Mouse (Mus musculus) liver, postnatal 0 days (tissue): ENCODE results near the gene Bcl2l2. TPM values are rescaled to one million over a fixed set of nuclear protein-coding genes. Genes with fewer than 3 reads are reported as not detected.

ENCODE experiments used
- ATAC-seq: fragments of 200-750 bp; cut with Nextera tagmentation; 2 replicates; pipeline ENCODE4 v1.8.0; 2017; ENCODE audit warnings: mild to moderate bottlenecking, moderate library complexity
- DNase-seq: peaks from one replicate; pipeline ENCODE4 v3.0.0-alpha.2; 2016
- H3K27ac ChIP-seq: fragments of 300-500 bp; sonication (generic); 2 replicates; pipeline ENCODE4 v1.5.1; 2014; ENCODE audit warnings: antibody characterized with exemption, moderate library complexity, mild to moderate bottlenecking, low read depth
- H3K27me3 ChIP-seq: fragments of 300-500 bp; sonication (generic); 2 replicates; pipeline ENCODE4 v1.6.1; 2014; ENCODE audit warnings: low read length, control low read depth, mixed read lengths; ENCODE audit not compliant: insufficient read depth
- H3K36me3 ChIP-seq: fragments of 300-500 bp; sonication (generic); replicated peaks from 2 replicates; pipeline ENCODE4 v1.6.1; 2014; ENCODE audit warnings: mild to moderate bottlenecking, control low read depth, low read length, moderate library complexity, mixed read lengths; ENCODE audit not compliant: insufficient read depth
- H3K4me1 ChIP-seq: fragments of 300-500 bp; sonication (generic); 2 replicates; pipeline ENCODE4 v1.6.1; 2014; ENCODE audit warnings: antibody characterized with exemption, mild to moderate bottlenecking, control low read depth; ENCODE audit not compliant: insufficient read depth
- H3K4me2 ChIP-seq: fragments of 300-500 bp; sonication (generic); 2 replicates; pipeline ENCODE4 v1.6.1; 2014; ENCODE audit warnings: low read depth, mild to moderate bottlenecking, low read length, moderate library complexity, mixed read lengths
- H3K4me3 ChIP-seq: fragments of 300-500 bp; sonication (generic); 2 replicates; pipeline ENCODE4 v1.5.1; 2014; ENCODE audit warnings: low read depth, low read length
- H3K9ac ChIP-seq: fragments of 300-500 bp; sonication (generic); replicated peaks from 2 replicates; pipeline ENCODE4 v1.6.1; 2014; ENCODE audit warnings: mild to moderate bottlenecking, moderate library complexity
- H3K9me3 ChIP-seq: fragments of 300-500 bp; sonication (generic); 2 replicates; pipeline ENCODE4 v1.6.1; 2016; ENCODE audit warnings: mild to moderate bottlenecking, control low read depth, low read length, mixed read lengths
- CTCF ChIP-seq: sonication (generic); IDR thresholded peaks from 2 replicates; pipeline ENCODE4 v1.5.1; 2016; ENCODE audit warnings: antibody characterized with exemption, low read depth
- EP300 ChIP-seq: IDR thresholded peaks from 2 replicates; pipeline ENCODE4 v1.6.1; 2016; ENCODE audit warnings: antibody characterized with exemption, low read depth, mild to moderate bottlenecking
- WGBS: fragments of 180-500 bp; shearing (Covaris S2); extraction: QIAGEN DNeasy Blood & Tissue Kit; methylation state at CpG from one replicate; pipeline ENCODE4 v1.1.7; 2014; ENCODE audit not compliant: insufficient replicate concordance; 5-methylcytosine and 5-hydroxymethylcytosine counted together
- polyA plus RNA-seq: library from polyadenylated mRNA; unstranded; fragments of >200 nt; fragmentation: Nextera tagmentation; extraction: Ambion mirVana; gene quantifications from 2 replicates; pipeline ENCODE4 v1.2.1, GENCODE M21; 2015

Bcl2l2 gene
- 1.1 and 1.4 TPM in 2 replicates for polyA plus RNA-seq

DNA sequence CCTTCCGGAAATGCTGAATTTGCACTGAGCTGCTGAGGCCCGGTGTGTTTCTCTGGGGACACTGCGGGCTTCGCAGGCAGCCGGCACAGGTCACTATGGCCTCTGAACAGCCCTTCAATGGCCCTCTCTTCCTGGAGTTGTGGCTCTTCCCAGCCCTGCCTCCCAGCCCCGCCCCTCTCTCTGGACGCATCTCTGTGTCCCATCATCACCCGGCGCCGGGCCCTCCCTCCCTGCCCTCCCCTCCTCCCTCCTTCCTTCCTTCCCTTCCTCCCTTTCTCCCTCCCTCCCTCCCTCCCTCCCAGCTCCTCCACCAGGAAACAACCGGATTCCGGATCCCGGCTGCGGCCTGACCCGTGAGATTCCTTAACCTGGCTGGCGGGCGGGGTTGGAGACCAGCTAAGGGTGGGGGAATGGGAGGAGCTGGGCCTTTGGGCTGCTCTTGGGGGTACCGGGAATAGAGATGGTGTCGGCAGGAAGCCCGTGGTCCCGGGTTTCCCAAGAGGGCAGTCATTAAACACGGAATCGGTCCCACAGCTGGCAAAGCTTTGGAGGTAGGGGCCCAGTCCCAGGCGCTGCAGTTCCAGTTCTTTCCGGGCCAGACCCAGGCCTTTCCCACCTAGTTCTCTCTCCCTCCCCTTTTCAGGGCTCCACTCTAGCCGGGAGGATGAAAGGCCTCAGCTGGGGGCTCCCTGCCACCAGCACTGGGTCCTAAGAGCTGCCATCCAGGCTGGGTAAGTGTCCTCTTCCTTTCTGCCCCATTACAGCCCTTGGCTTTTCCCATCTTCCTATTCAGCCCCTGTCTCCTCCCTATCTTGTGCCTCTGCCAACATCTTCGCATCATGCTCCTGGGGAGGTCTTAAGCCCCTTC is at the start of gene Bcl2l2, which contains the start of gene Gm20521:
Gene Bcl2l2 (plus strand): TSS at position 224 of the 868 bp plus-strand sequence.
Gene Gm20521 (plus strand): TSS at position 288 of the 868 bp plus-strand sequence.
- Histone ChIP-seq H3K27me3 (no peaks in the 10 kb centered on the region), H3K4me3 (peak within 1 kb of the TSS; percentile 71), H3K4me2 (peak within 1 kb of the TSS; percentile 84), H3K4me1 (peaks cover 11% of the 10 kb centered on the region; the same call in 1 of the 2 replicates), H3K36me3 (no peaks in the 10 kb centered on the region), H3K9ac (peak within 1 kb of the TSS; percentile 84), H3K27ac (peak within 1 kb of the TSS; percentile 84), H3K9me3 (no peaks in the 10 kb centered on the region)
- WGBS = 3% methylated on average over 27 of the region's 27 CpGs
- ATAC-seq = peak; percentile 97
- DNase-seq = peak; percentile 88
- TF ChIP-seq CTCF (no peak), EP300 (no peak)

DNA sequence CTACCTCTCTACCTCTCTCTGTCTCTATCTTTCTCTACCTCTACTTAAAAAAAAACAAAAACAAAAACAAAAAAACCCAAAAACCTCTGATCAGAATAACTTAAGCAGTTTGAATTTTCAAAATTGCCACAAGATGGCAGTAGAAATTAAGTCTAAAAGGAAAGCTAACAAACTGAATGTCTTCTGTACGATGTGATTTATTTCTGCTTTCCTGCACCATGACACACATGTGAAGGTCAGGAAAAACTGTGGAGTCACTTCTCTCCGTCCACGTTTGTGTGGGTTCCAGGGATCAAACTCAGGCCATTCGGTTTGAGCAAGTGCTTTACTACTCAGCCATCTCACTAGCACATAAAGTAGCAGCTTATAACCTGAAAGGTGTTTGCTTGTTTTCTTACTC is 39.7 kb upstream of the Bcl2l2 start:
- no peak for ATAC-seq
- Histone ChIP-seq H3K9me3 (no peaks in the 10 kb centered on the region), H3K36me3 (no peaks in the 10 kb centered on the region), H3K4me2 (no peak overlapping the region), H3K4me3 (no peak overlapping the region), H3K9ac (no peak overlapping the region), H3K27ac (no peak overlapping the region), H3K27me3 (no peaks in the 10 kb centered on the region), H3K4me1 (no peaks in the 10 kb centered on the region)
- no peak for TF ChIP-seq EP300
- peak; percentile 57 for TF ChIP-seq CTCF
- DNase-seq = no peak
- 3% methylated on average over 4 of the region's 4 CpGs for WGBS

GRCm38 (mm10) chr14:54855726-54856125 is 27.5 kb upstream of the Bcl2l2 start:
- 76% methylated on average over 3 of the region's 3 CpGs for whole genome bisulfite sequencing
- Histone ChIP-seq H3K9ac (no peak overlapping the region), H3K4me1 (no peaks in the 10 kb centered on the region), H3K9me3 (no peaks in the 10 kb centered on the region), H3K36me3 (peaks cover 9% of the 10 kb centered on the region), H3K4me2 (no peak overlapping the region), H3K27me3 (no peaks in the 10 kb centered on the region), H3K4me3 (no peak overlapping the region), H3K27ac (no peak overlapping the region)
- no peak for DNase-seq
- ATAC-seq = no peak
- TF ChIP-seq EP300 = no peak
- TF ChIP-seq CTCF = no peak

GRCm38 (mm10) chr14:54856703-54857102 is 26.5 kb upstream of the Bcl2l2 start:
- no peaks in the 10 kb centered on the region for H3K27me3 ChIP-seq
- H3K4me2 ChIP-seq = no peak overlapping the region
- ATAC-seq (no peak), DNase-seq (no peak)
- no peaks in the 10 kb centered on the region for H3K9me3 ChIP-seq
- no peak overlapping the region for H3K9ac ChIP-seq
- no peak overlapping the region for H3K4me3 ChIP-seq
- TF ChIP-seq CTCF (no peak), EP300 (no peak)
- 61% methylated on average over 7 of the region's 7 CpGs for WGBS
- H3K27ac ChIP-seq = no peak overlapping the region
- no peaks in the 10 kb centered on the region for H3K4me1 ChIP-seq
- H3K36me3 ChIP-seq = peaks cover 9% of the 10 kb centered on the region

DNA sequence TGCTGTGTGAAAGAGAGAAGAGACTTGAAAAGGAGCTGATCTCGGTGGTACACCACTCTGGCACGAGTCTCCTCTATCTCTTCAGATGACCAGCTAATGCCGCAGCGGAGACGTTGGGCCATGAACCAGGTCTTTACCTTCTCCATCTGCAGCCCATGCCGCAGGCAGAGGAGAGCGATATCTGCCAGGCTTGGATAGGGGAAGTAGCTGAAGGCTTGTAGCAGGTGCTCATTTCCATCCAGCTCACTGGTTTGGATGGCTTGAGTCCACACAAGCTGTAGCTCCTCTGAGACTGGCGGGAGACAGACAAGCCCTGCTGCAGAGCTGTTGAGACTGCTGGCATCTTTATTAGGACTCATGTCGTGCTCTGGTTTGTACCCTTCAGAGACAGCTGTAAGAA is 25.3 kb upstream of the Bcl2l2 start:
- no peak overlapping the region for H3K27ac ChIP-seq
- no peaks in the 10 kb centered on the region for H3K4me1 ChIP-seq
- H3K4me3 ChIP-seq = no peak overlapping the region
- no peaks in the 10 kb centered on the region for H3K27me3 ChIP-seq
- no peak overlapping the region for H3K9ac ChIP-seq
- H3K4me2 ChIP-seq = no peak overlapping the region
- H3K36me3 ChIP-seq = peaks cover 9% of the 10 kb centered on the region
- TF ChIP-seq EP300 = no peak
- no peak for TF ChIP-seq CTCF
- 87% methylated on average over 9 of the region's 9 CpGs for WGBS
- DNase-seq (no peak), ATAC-seq (no peak)
- no peaks in the 10 kb centered on the region for H3K9me3 ChIP-seq

- no peak for TF ChIP-seq EP300
- TF ChIP-seq CTCF = peak; percentile 80
- H3K4me3 ChIP-seq = no peak overlapping the region
- peaks cover 9% of the 10 kb centered on the region for H3K36me3 ChIP-seq
- no peaks in the 10 kb centered on the region for H3K27me3 ChIP-seq
- WGBS = 33% methylated on average over 2 of the region's 2 CpGs
- peaks cover 10% of the 10 kb centered on the region; the same call in 1 of the 2 replicates for H3K4me1 ChIP-seq
- H3K4me2 ChIP-seq = no peak overlapping the region
- no peaks in the 10 kb centered on the region for H3K9me3 ChIP-seq
- peak; percentile 71 for DNase-seq
- no peak overlapping the region for H3K27ac ChIP-seq
- no peak for ATAC-seq
- H3K9ac ChIP-seq = no peak overlapping the region
Measured at GRCm38 (mm10) chr14:54860511-54860910, 22.7 kb upstream of the Bcl2l2 start.
